Mouse (Mus musculus): ENCODE measurements around the gene Erbin.

GRCm38 (mm10) chr13:103965187-103965586, 44.9 kb upstream of the Erbin start:
- TF ChIP-seq POLR2A (IDR thresholded peaks at IDR 0.05; ENCODE audit: extremely low read depth, insufficient read depth, low read length) (no peak), CTCF (IDR thresholded peaks at IDR 0.05; ENCODE audit: low read depth, low read length) (no peak)

Data from liver, adult 2 months (tissue).